Mouse (Mus musculus): Measurements from ENCODE around the gene Lrr1. TPM values are rescaled to one million over a fixed set of nuclear protein-coding genes. Genes with fewer than 3 reads are reported as not detected.
"Not testable (repeated sequence)": the region's sequence is repeated elsewhere in the genome, so short reads cannot be mapped to it uniquely, and the experiment has no call there.

Gene Lrr1
- not detected for total RNA-seq (2022)

DNA sequence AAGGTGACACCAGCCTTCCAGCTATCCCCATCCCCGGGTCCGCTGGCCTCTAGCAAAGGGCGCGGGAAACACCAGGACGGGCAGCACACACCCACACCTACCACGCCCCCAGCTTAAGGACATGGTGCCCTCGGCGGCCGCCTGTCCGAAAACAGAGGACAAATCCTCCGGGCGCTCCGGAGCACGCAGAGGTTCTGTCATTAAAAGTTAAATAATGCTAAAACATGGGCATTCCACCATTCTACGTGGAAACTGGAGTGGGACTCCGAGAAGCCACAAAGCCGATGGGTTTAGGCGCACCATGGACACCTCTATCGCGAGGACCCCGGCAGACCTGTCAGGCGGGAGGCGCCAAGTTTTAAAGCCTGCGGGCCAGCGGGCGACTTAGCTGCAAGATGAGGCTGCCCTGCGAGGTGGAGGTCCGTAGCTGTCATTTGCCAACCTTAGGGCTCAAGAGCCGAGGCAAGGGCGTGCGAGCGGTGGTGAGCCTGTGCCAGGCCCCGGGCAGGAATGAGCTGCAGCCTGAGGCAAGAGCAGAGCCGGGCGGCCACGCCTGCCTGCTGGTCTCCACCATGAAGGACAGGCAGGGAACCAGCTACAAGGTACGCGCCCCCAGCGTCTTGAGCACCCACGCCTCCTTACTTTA is at the start of gene Lrr1:
TSS of gene Lrr1 (plus strand) at position 354 of the 646 bp plus-strand sequence.
- peak; percentile 84 to 87 for DNase-seq (ENCODE audit: low spot score in 2 of 2)

DNA sequence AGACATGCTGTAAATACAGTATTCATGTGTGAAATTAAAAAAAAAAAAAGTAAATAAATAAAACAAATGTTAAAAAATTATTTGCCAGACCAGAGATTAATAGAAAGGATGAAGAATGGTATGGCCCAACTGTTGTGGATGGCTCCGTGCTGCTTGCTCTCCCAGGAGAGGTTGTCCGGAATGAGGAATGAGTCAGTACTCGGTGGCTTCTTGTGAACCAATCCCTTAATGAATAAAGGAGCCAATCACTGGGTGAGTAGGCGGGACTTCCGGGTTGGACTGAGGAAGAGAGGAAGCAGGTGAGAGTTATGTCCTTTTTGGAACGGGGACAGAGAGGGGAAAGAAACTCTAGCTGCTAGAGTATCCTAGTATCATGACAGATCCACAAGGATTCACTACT is 48.7 kb upstream of the Lrr1 start:
- DNase-seq (ENCODE audit: low spot score in 2 of 2): no peak

DNA sequence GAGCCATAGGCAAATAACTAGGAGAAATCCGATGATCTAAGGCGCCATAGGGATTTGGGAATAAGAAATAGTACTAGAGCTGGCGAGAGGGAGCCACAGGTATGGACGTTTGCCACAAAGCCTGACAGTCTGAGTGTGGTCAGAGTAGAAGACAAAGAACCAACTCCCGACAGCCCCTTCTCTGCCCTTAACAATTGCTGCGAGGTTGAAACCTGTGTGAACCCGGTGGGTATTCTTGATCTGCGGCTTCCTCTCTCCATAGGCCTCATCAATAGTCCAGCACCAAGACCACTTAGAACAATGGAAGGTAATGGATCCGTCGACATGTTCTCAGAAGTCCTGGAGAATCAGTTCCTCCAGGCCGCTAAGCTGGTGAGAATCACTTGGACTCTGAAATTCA is 45.8 kb upstream of the Lrr1 start:
- DNase-seq (ENCODE audit: low spot score in 2 of 2): no peak

GRCm38 (mm10) chr12:69125066-69125465 is 43.5 kb upstream of the Lrr1 start:
- DNase-seq (ENCODE audit: low spot score in 2 of 2): no peak

DNA sequence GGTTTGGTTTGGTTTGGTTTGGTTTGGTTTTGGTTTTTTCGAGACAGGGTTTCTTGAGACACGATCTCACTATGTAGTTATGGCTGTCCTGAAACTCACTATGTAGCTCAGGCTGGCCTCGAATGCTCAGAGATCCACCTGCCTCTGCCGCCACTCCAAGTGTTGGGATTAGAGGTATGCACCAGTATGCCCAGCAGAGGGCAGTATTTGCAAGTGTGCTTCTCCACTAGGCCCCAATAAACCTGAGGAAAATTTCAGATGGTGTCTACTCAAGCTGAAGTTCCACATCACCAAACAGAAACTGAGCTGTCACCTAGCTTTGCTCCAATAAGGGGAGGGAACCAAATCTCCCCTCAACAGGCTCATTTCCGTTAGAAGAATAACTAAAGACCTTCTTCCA is 41.4 kb upstream of the Lrr1 start:
- no peak for DNase-seq (ENCODE audit: low spot score in 2 of 2)

DNA sequence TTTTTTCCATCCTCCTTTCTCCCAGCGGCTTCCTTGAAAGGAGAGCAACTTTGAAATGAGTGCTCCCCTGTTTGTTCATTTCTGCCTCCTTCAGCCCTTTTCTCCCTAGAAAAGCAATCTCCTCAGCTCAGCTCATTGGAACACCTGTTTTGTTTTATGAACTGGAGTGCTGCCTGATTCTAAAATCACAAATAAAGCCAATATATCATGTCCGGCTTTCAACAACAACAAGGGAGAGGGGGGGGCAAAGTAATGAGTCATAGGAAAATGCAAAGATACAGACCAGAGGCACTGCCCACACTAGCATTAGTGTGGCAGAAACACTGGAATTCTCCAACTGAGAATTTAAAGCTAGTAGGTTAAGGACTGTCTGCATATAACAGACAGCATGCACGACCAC is 41.0 kb upstream of the Lrr1 start:
- DNase-seq (ENCODE audit: low spot score in 2 of 2): no peak

GRCm38 (mm10) chr12:69129634-69130310 is 38.8 kb upstream of the Lrr1 start:
- DNase-seq (ENCODE audit: low spot score in 2 of 2): no peak

- DNase-seq (ENCODE audit: low spot score in 2 of 2): no peak
Measured at GRCm38 (mm10) chr12:69130486-69130885, 38.1 kb upstream of the Lrr1 start.

GRCm38 (mm10) chr12:69131267-69131666 is 37.3 kb upstream of the Lrr1 start:
- no peak for DNase-seq (ENCODE audit: low spot score in 2 of 2)

DNA sequence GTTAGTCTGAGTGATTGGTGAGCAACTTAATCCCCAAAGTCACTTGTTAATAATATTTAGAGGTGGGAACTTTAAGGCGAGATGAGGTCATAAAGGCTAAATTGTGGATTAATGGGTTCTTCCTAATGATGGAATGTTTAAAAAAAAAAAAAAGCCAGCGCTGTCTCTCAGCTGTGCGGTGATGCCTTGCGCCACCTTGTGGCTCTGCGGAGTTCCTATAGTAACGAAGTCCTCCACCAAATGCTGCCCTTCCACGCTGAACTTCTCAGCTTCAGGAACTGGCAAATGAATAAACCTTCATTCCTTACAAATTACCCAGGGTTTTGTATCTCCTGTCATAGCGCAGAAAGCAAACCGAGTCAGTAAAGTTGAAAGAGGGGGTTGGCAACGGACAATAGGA is 36.6 kb upstream of the Lrr1 start:
- no peak for DNase-seq (ENCODE audit: low spot score in 2 of 2)

DNA sequence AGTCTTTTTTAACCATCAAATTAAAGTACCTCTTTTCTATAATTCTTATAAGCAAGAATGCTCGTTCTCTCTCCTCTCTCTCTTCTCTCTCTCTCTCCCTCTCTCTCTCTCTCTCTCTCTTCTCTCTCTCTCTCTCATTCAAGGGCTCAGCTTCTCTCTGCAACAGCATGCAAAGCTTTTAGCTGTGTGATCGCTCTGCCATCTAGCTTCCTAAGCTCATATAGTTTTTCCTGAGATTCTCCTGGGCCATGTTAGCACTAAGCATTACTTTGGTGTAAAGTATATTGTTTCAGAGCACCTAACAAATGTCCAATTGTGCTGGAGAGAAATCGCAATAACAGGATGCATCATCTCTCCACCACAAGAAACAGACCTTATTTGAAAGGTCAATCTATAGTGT is 29.4 kb upstream of the Lrr1 start:
- no peak for DNase-seq (ENCODE audit: low spot score in 2 of 2)

DNA sequence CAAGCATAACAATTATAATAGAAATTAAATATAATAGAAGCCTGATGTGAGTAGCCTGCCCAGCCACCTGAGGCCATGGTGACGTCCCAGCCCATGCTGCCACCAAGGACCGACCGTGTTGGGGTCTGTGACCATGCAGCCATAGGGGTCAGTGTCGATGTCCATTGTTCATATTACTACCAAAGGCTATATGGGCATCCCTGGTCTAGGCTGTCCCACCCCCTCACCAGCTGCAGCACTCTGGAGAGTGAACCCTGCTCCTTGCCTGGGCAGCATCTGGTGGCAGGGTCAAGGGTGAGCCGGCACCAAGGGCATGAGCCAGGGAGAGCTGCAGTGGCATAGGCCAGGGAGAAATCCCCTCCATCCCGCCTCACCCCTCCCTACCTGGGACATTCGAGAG is 28.8 kb upstream of the Lrr1 start:
- DNase-seq (ENCODE audit: low spot score in 2 of 2): no peak

DNA sequence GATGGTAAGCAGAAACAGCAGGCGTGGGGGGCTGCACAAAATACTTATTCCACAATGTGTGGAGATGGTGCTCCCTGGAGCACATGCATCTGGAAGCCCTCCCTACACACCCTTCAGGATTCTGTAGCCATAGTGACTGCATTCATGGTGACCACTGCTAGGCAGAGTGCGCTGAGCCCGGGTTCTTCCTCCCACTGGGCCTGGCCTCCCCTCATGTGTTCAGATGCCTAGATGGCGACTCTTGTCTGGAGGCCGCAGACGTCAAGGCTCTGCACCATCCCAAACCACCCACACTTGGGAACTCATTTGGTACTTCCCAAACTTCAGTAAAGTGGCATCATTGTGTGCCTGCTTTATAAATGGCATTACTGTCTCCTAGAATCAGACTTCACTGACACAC is 25.2 kb upstream of the Lrr1 start:
- no peak for DNase-seq (ENCODE audit: low spot score in 2 of 2)

DNA sequence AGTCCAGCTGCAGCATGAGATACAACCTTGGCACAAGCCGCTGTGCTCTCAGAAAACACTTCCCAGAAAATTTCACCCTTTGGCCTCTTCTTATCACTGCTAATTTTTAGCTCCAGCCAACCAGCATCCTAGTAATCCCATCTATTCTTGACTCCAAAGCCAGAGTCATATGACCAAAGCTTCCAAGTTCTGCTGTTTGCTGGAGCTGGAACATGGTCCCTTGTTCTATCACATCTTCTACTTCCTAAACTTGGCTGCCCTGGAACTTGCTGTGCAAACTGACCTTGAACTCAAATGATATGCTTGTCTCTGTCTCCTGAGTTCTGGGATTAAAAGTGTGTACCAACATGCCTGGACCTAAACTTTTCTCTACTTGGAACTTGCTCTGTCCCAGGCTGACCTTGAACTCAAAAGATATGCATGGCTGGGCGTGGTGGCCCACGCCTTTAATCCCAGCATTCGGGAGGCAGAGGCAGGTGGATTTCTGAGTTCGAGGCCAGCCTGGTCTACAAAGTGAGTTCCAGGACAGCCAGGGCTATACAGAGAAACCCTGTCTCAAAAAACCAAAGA is 21.4 kb upstream of the Lrr1 start:
- DNase-seq (ENCODE audit: low spot score in 2 of 2): no peak

DNA sequence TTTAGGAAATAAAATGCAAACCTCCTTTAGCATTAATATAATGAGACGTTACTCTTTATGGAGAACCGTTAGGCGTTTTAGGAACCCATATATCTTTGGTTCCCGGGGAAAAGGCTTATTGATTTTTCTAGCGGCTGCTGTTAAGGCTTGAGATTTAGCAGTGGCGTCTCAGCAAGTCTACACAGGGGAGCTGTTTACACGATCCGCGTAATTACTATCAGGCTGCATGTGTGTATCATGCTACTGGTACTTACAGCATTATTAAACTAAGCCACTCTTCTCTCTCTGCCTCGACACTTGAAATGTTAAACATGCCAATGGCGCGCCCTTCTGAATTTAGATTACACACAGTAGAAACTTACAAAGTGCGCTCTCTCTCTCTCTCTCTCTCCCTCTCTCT is 18.6 kb upstream of the Lrr1 start:
- no peak for DNase-seq (ENCODE audit: low spot score in 2 of 2)

DNA sequence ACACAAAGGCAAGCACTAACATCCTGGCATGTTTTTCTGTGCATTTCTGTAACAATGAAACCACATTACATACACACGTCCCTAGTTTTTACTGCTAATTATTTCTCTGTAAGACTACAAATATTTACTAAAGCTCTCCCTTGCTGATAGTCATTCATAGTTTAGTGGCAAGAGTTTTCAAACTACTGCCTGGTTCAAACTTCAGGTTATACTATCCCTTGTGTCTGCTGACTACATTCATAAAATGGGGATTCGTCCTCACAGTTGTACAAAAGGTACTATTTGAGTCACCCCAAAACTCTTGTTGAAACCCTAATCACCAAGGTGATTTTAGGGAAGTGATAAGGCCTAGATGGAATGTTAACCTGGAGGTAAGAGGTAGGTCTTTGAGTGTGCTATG is 12.7 kb upstream of the Lrr1 start:
- no peak for DNase-seq (ENCODE audit: low spot score in 2 of 2)

DNA sequence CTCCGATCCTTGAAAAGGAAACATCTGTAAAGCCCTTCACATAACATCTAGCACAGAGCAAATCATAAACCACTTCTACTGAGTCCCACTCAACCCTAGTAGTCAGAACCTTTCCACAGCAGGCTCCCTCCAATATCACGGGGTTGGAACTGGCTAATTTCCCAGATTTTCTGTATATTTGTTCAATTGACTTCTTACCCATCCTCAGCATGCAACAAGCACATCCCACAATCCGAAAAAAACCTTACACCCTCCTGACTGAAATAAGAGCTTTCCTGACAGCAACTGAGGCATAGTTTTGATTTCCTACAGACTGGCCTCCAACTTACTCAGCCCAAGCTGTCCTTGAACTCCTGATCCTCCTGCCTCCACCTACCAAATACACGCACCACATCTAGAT is 12.2 kb upstream of the Lrr1 start:
- no peak for DNase-seq (ENCODE audit: low spot score in 2 of 2)

DNA sequence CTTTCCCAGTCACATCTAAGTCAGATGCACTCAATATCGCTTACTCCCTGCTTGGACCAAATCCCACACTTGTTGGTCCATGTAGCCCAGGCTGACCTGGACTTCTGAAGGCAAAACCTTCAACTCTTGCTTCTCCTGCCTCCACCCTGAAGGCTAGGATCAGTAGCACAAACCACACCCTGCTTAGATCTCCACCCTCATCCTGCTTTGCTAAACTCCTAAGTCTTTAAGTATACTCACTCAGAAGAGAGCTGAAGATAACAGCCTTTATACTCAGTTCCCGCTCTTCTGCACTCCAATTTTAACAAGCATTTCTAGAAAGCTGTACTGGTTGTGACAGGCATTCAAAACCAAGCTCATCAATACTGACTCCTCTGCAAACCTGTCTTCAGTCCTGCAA is 11.5 kb upstream of the Lrr1 start:
- DNase-seq (ENCODE audit: low spot score in 2 of 2): no peak

GRCm38 (mm10) chr12:69158366-69158764 is 10.2 kb upstream of the Lrr1 start:
- DNase-seq (ENCODE audit: low spot score in 2 of 2): no peak

GRCm38 (mm10) chr12:69158765-69159577 is 9.6 kb upstream of the Lrr1 start, which contains the start of gene Rps29:
Gene Rps29, minus strand, starts transcription at chr12:69159186.
- DNase-seq (ENCODE audit: low spot score in 2 of 2): peak; percentile 95 to 97

DNA sequence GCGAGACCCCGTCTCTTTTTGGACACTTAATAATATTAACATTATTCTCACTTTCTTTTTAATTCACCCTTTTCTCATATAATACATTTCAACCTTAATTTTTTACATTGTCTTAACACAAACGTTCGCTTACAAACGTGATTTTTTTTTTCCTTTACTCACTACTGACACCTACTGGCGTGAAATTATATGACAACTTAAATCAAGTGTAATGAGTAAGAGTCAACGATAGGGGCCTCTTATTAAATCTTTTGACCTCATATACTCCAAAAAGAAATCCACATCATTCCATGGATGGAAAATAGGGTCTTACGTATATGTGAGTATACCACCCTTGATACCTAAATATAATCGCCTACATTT is 9.1 kb upstream of the Lrr1 start:
- DNase-seq (ENCODE audit: low spot score in 2 of 2): no peak

DNA sequence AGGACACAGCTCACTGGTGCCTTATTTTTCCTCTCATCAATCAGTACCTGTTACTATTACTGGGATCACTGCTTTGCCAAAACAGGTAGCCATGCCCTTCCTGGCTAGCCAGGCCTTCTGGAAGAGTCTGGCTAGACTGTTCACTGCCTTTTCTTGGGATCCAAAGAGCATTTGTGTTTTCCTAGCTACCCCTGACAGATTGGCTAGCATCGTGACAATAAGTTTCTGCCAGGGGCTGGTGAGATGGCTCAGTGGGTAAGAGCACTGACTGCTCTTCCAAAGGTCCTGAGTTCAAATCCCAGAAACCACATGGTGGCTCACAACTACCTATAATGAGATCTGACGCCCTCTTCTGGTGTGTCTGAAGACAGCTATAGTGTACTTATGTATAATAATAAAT is 7.9 kb upstream of the Lrr1 start:
- DNase-seq (ENCODE audit: low spot score in 2 of 2): not testable (repeated sequence)
